Mouse (Mus musculus): ENCODE measurements around the gene Leprot. TPM values are rescaled to one million over a fixed set of nuclear protein-coding genes. Genes with fewer than 3 reads are reported as not detected.

Leprot gene
- polyA plus RNA-seq, 1 experiment from 2014 or later, result 92.3 TPM

DNA sequence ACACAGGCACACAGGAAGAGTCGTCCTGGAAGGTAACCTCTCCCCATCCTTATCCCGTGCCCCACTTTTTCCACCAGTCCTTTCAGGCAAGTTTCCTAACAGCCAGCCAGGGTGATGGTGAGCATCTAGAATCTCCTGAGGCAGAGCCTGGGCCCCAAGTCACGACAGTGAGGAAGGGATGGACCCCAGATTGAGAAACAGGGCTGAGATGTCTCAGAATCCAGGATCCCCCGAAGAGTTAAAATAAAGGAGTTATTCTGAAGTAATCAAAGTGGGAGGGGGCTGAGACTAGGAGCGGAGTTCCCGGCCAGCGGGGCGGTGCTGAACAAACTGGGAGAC lies 692 bp upstream of the Leprot start:
- H3K4me2 ChIP-seq (replicated peaks), result peak overlapping the region; percentile 67
- no peaks in the 10 kb centered on the region for H3K27me3 ChIP-seq
- H3K4me3 ChIP-seq, result peak overlapping the region; percentile 86
- H3K9me3 ChIP-seq, result no peaks in the 10 kb centered on the region
- H3K36me3 ChIP-seq, result no peaks in the 10 kb centered on the region
- under 1% methylated on average over 8 of the region's 8 CpGs for WGBS
- H3K9ac ChIP-seq, result peak overlapping the region; percentile 69
- H3K27ac ChIP-seq, result peak overlapping the region; percentile 78
- ATAC-seq (ENCODE audit: low FRiP score, low read depth), result peak; percentile 9; the same call in 1 of the 2 replicates
- peaks cover 19% of the 10 kb centered on the region for H3K4me1 ChIP-seq

DNA sequence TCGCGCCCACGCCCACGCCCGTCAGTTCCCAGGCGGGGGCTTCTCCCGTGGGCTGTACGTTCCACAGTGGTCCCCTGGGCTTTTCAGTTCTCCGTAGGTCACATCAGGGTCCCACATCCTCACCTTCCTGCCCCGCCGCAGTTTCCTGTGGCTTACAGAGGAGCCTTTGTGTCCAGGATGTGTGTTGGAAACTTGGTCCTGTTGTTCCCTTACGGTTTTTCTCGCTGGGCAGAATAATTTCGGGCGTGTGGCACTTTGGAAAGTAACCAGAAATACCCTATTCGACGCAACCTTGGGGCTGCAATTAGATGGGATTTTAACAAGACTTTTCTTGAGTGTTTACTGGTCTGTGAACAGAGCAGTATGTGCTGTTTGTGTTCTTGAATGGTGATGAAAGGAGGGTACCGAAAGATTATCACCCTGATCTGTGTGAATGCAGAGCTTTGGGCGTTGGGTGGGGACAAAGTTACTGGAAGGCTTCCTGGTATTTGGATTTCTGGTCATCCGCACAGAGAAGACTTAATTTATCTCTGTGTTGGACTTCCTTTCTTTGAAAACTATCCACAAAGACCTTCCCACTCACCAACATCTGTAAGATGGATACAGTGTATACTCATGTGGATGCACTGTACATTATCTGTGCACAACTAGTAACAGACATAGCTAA lies 591 bp downstream of the Leprot start:
- Histone ChIP-seq H3K27ac (peak overlapping the region; percentile 95), H3K4me1 (peaks cover 21% of the 10 kb centered on the region), H3K9ac (peak overlapping the region; percentile 91), H3K4me3 (peak overlapping the region; percentile 86), H3K9me3 (no peaks in the 10 kb centered on the region), H3K27me3 (no peaks in the 10 kb centered on the region), H3K36me3 (no peaks in the 10 kb centered on the region), H3K4me2 (replicated peaks) (peak overlapping the region; percentile 69)
- ATAC-seq (ENCODE audit: low FRiP score, low read depth), result no peak; the same call in 1 of the 2 replicates
- under 1% methylated on average over 20 of the region's 20 CpGs for WGBS

GRCm38 (mm10) chr4:101648745-101649144 lies 1.2 kb downstream of the Leprot start:
- no peak for ATAC-seq (ENCODE audit: low FRiP score, low read depth)
- 75% methylated on average over 1 of the region's 1 CpGs for WGBS
- peak overlapping the region; percentile 95; the same call in 1 of the 2 replicates for H3K27ac ChIP-seq
- H3K9ac ChIP-seq, result 0 out of 2 replicates have a peak overlapping the region, but pooled peaks have one; percentile 91
- peak overlapping the region; percentile 86 for H3K4me3 ChIP-seq
- H3K9me3 ChIP-seq, result no peaks in the 10 kb centered on the region
- H3K4me1 ChIP-seq, result peaks cover 28% of the 10 kb centered on the region
- peak overlapping the region; percentile 69 for H3K4me2 ChIP-seq (replicated peaks)
- H3K27me3 ChIP-seq, result no peaks in the 10 kb centered on the region
- no peaks in the 10 kb centered on the region for H3K36me3 ChIP-seq

GRCm38 (mm10) chr4:101650961-101651360 lies 3.4 kb downstream of the Leprot start:
- Histone ChIP-seq H3K36me3 (peaks cover under 1% of the 10 kb centered on the region; the same call in 1 of the 2 replicates), H3K4me1 (peaks cover 40% of the 10 kb centered on the region), H3K27me3 (no peaks in the 10 kb centered on the region), H3K4me3 (no peak overlapping the region), H3K27ac (no peak overlapping the region), H3K9me3 (no peaks in the 10 kb centered on the region), H3K9ac (no peak overlapping the region), H3K4me2 (replicated peaks) (no peak overlapping the region)
- WGBS, result 84% methylated on average over 2 of the region's 2 CpGs
- no peak for ATAC-seq (ENCODE audit: low FRiP score, low read depth)

GRCm38 (mm10) chr4:101654256-101654655 lies 6.7 kb downstream of the Leprot start:
- no peaks in the 10 kb centered on the region for H3K9me3 ChIP-seq
- H3K4me2 ChIP-seq (replicated peaks), result no peak overlapping the region
- peaks cover 26% of the 10 kb centered on the region for H3K4me1 ChIP-seq
- peaks cover 18% of the 10 kb centered on the region for H3K36me3 ChIP-seq
- 21% methylated on average over 6 of the region's 6 CpGs for WGBS
- no peaks in the 10 kb centered on the region for H3K27me3 ChIP-seq
- H3K9ac ChIP-seq, result no peak overlapping the region
- no peak overlapping the region for H3K4me3 ChIP-seq
- H3K27ac ChIP-seq, result no peak overlapping the region; the same call in 1 of the 2 replicates
- ATAC-seq (ENCODE audit: low FRiP score, low read depth), result no peak; the same call in 1 of the 2 replicates

- H3K4me3 ChIP-seq, result no peak overlapping the region
- ATAC-seq (ENCODE audit: low FRiP score, low read depth), result no peak
- H3K4me2 ChIP-seq (replicated peaks), result no peak overlapping the region
- H3K27ac ChIP-seq, result no peak overlapping the region
- H3K4me1 ChIP-seq, result peaks cover 21% of the 10 kb centered on the region
- H3K9me3 ChIP-seq, result no peaks in the 10 kb centered on the region
- 72% methylated on average over 4 of the region's 4 CpGs for WGBS
- no peaks in the 10 kb centered on the region for H3K27me3 ChIP-seq
- H3K36me3 ChIP-seq, result peaks cover 24% of the 10 kb centered on the region
- H3K9ac ChIP-seq, result no peak overlapping the region
Observed at GRCm38 (mm10) chr4:101654788-101655414, 7.4 kb downstream of the Leprot start.

- 93% methylated on average over 7 of the region's 7 CpGs for WGBS
- Histone ChIP-seq H3K4me1 (peaks cover 21% of the 10 kb centered on the region), H3K36me3 (peaks cover 28% of the 10 kb centered on the region), H3K4me2 (replicated peaks) (no peak overlapping the region), H3K27ac (no peak overlapping the region), H3K9ac (no peak overlapping the region), H3K9me3 (no peaks in the 10 kb centered on the region), H3K27me3 (no peaks in the 10 kb centered on the region), H3K4me3 (no peak overlapping the region)
- no peak for ATAC-seq (ENCODE audit: low FRiP score, low read depth)
Observed at GRCm38 (mm10) chr4:101655415-101655790, 7.9 kb downstream of the Leprot start.

GRCm38 (mm10) chr4:101656056-101656455 lies 8.5 kb downstream of the Leprot start:
- 92% methylated on average over 15 of the region's 15 CpGs for WGBS

GRCm38 (mm10) chr4:101656956-101657570 lies 9.5 kb downstream of the Leprot start:
- H3K27ac ChIP-seq, result no peak overlapping the region
- no peaks in the 10 kb centered on the region for H3K27me3 ChIP-seq
- no peak overlapping the region for H3K9ac ChIP-seq
- no peak overlapping the region for H3K4me3 ChIP-seq
- ATAC-seq (ENCODE audit: low FRiP score, low read depth), result no peak
- WGBS, result 58% methylated on average over 6 of the region's 6 CpGs
- H3K9me3 ChIP-seq, result no peaks in the 10 kb centered on the region
- H3K36me3 ChIP-seq, result peaks cover 43% of the 10 kb centered on the region
- peaks cover 21% of the 10 kb centered on the region for H3K4me1 ChIP-seq
- no peak overlapping the region for H3K4me2 ChIP-seq (replicated peaks)

More at GRCm38 (mm10) chr4:101656056-101656455, 8.5 kb downstream of the Leprot start:
- Histone ChIP-seq H3K4me1 (peaks cover 21% of the 10 kb centered on the region), H3K4me2 (replicated peaks) (no peak overlapping the region), H3K4me3 (no peak overlapping the region), H3K9ac (no peak overlapping the region), H3K27me3 (no peaks in the 10 kb centered on the region), H3K36me3 (peaks cover 33% of the 10 kb centered on the region), H3K27ac (no peak overlapping the region), H3K9me3 (no peaks in the 10 kb centered on the region)
- ATAC-seq (ENCODE audit: low FRiP score, low read depth), result no peak

DNA sequence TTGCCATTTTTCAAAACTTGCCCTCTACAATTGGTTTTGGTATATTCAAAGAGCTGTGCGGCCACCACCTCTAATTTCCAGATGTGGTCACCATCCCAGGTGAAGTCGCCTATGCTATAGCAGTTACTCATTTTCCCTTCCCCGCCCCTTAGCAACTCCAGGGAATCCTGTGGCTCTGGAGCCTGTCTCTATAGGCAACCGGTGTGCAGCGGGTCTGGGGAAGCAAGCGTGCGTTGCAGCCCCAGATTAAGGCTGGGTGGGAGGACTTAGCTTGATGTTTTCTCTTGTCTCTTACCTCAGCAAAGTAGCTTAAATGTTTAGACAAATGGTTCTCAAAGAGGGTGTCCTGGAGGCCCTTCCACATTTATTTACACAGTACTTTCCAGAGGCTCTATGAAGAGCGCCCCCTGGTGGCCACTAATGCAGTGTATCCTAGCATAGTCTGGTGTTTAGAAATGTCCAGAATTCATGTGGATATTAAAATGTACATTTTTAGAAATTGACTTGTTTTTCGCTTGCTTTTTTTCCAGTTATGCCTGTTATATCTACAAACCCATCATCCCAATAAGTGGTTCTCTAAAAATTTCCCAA lies 16.7 kb downstream of the Leprot start:
- H3K4me1 ChIP-seq, result no peaks in the 10 kb centered on the region
- 73% methylated on average over 9 of the region's 9 CpGs for WGBS

DNA sequence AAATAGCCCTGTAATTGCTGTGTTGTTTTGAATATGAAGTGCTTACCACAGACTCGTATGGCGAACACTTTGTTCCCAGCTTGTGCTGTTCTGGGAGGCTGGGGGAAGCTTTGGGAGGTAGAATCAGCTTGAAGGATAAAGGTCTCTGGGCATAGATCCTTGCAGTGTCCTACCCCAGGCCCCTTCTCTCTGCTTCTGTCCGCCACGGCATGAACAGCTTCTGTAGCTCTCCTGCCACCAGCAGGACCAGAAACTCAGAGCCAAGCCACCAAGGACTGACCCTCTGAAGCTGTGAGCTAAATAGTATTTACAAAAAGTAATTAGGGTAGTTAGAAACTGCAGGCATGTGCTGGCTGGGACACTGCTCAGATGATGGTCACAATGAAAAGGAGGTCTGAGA lies 17.2 kb downstream of the Leprot start:
- peaks cover 6% of the 10 kb centered on the region; the same call in 1 of the 2 replicates for H3K9me3 ChIP-seq
- no peaks in the 10 kb centered on the region for H3K27me3 ChIP-seq
- no peak overlapping the region for H3K4me2 ChIP-seq (replicated peaks)
- H3K4me1 ChIP-seq, result no peaks in the 10 kb centered on the region
- no peak overlapping the region for H3K27ac ChIP-seq
- no peak overlapping the region for H3K9ac ChIP-seq
- H3K4me3 ChIP-seq, result no peak overlapping the region
- H3K36me3 ChIP-seq, result peaks cover 36% of the 10 kb centered on the region
- ATAC-seq (ENCODE audit: low FRiP score, low read depth), result no peak
- 96% methylated on average over 4 of the region's 4 CpGs for WGBS

More for the DNA sequence above, 16.7 kb downstream of the Leprot start:
- Histone ChIP-seq H3K36me3 (peaks cover 41% of the 10 kb centered on the region), H3K27ac (no peak overlapping the region), H3K9ac (no peak overlapping the region), H3K4me2 (replicated peaks) (no peak overlapping the region), H3K27me3 (no peaks in the 10 kb centered on the region), H3K9me3 (peaks cover 6% of the 10 kb centered on the region; the same call in 1 of the 2 replicates), H3K4me3 (no peak overlapping the region)
- no peak for ATAC-seq (ENCODE audit: low FRiP score, low read depth)

DNA sequence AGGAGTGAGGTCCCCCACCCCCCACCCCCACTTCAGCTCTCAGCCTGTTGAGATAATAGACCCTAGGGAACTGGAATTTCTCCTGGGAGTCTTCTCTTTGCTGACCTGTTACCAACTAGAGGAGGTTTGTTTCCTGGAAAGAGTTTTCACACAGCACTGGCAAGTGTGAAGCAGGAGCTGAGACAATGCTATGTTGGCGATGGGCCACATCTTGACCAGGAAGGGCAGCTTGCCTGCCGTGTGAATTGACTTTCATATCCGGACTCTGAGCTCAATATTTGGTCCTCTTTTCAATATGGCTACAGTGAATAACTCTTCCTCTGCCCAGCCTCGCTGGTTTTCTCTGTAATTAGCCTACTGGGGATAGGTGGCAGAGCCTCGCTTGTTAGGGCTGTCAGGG lies 21.6 kb downstream of the Leprot start:
- 66% methylated on average over 5 of the region's 5 CpGs for WGBS
- H3K27ac ChIP-seq, result no peak overlapping the region
- no peaks in the 10 kb centered on the region for H3K36me3 ChIP-seq
- no peak overlapping the region for H3K9ac ChIP-seq
- H3K4me2 ChIP-seq (replicated peaks), result no peak overlapping the region
- peaks cover 6% of the 10 kb centered on the region; the same call in 1 of the 2 replicates for H3K9me3 ChIP-seq
- H3K4me3 ChIP-seq, result no peak overlapping the region
- H3K4me1 ChIP-seq, result no peaks in the 10 kb centered on the region
- no peak for ATAC-seq (ENCODE audit: low FRiP score, low read depth)
- no peaks in the 10 kb centered on the region for H3K27me3 ChIP-seq

Data from limb, embryonic 13.5 days (tissue).